Mouse (Mus musculus): ENCODE measurements around the gene Dlg5. TPM values are rescaled to one million over a fixed set of nuclear protein-coding genes. Genes with fewer than 3 reads are reported as not detected.
A peak's percentile ranks its signal among the peaks of the same experiment; 100 is the strongest.

Gene Dlg5
- polyA plus RNA-seq, 1 experiment from 2014 or later, result 12.3 TPM

GRCm38 (mm10) chr14:24222759-24223158 is 23.0 kb downstream of the Dlg5 start:
- Histone ChIP-seq H3K9ac (ENCODE audit: low read length) (no peak overlapping the region), H3K27me3 (ENCODE audit: control insufficient read depth, insufficient read depth, low read length) (no peaks in the 10 kb centered on the region), H3K27ac (ENCODE audit: low read length) (no peak overlapping the region), H3K9me3 (replicated peaks; ENCODE audit: control insufficient read depth, low read length) (no peaks in the 10 kb centered on the region), H3K36me3 (ENCODE audit: control insufficient read depth, insufficient read depth, low read length) (no peaks in the 10 kb centered on the region), H3K4me2 (ENCODE audit: low read depth, low read length) (no peak overlapping the region), H3K4me3 (replicated peaks; ENCODE audit: low read length) (no peak overlapping the region), H3K4me1 (ENCODE audit: control insufficient read depth, insufficient read depth, low read length) (0 out of 2 replicates have a peak, but pooled peaks cover under 1% of the 10 kb centered on the region)
- no peak for ATAC-seq (ENCODE audit: insufficient read depth, low FRiP score)
- 34% methylated on average over 3 of the region's 3 CpGs for WGBS

DNA sequence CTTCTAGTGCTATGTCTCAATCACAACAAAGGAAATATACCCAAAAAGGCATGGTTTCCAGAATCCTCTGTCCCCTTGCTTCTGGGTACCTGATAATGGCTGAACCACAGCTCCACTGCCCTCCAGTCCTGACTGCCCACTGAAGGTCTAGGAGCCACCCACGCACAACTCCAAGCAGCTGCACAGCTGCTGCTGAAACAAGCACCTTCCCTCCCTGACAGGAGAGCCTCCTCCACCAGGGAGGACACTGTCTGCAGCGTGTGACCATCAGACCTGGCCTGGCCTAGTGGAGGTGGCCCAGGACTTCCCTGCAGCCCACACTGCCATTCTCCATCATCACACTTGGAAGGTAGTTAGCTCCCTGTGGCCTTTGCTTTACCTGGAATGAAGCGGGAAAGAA is 23.4 kb downstream of the Dlg5 start:
- Histone ChIP-seq H3K27me3 (ENCODE audit: control insufficient read depth, insufficient read depth, low read length) (no peaks in the 10 kb centered on the region), H3K4me1 (ENCODE audit: control insufficient read depth, insufficient read depth, low read length) (0 out of 2 replicates have a peak, but pooled peaks cover 3% of the 10 kb centered on the region), H3K36me3 (ENCODE audit: control insufficient read depth, insufficient read depth, low read length) (no peaks in the 10 kb centered on the region), H3K4me2 (ENCODE audit: low read depth, low read length) (no peak overlapping the region), H3K9ac (ENCODE audit: low read length) (no peak overlapping the region), H3K27ac (ENCODE audit: low read length) (no peak overlapping the region), H3K9me3 (replicated peaks; ENCODE audit: control insufficient read depth, low read length) (no peaks in the 10 kb centered on the region), H3K4me3 (replicated peaks; ENCODE audit: low read length) (no peak overlapping the region)
- no peak for ATAC-seq (ENCODE audit: insufficient read depth, low FRiP score)
- WGBS, result 77% methylated on average over 3 of the region's 3 CpGs

GRCm38 (mm10) chr14:24217362-24217722 is 28.4 kb downstream of the Dlg5 start:
- ATAC-seq (ENCODE audit: insufficient read depth, low FRiP score), result no peak
- Histone ChIP-seq H3K27ac (ENCODE audit: low read length) (no peak overlapping the region), H3K4me3 (replicated peaks; ENCODE audit: low read length) (no peak overlapping the region), H3K27me3 (ENCODE audit: control insufficient read depth, insufficient read depth, low read length) (no peaks in the 10 kb centered on the region), H3K9ac (ENCODE audit: low read length) (no peak overlapping the region), H3K9me3 (replicated peaks; ENCODE audit: control insufficient read depth, low read length) (no peaks in the 10 kb centered on the region), H3K36me3 (ENCODE audit: control insufficient read depth, insufficient read depth, low read length) (no peaks in the 10 kb centered on the region), H3K4me1 (ENCODE audit: control insufficient read depth, insufficient read depth, low read length) (peaks cover 33% of the 10 kb centered on the region), H3K4me2 (ENCODE audit: low read depth, low read length) (no peak overlapping the region)
- WGBS, result 49% methylated on average over 8 of the region's 8 CpGs

- H3K9ac ChIP-seq (ENCODE audit: low read length), result no peak overlapping the region
- peaks cover 35% of the 10 kb centered on the region for H3K4me1 ChIP-seq (ENCODE audit: control insufficient read depth, insufficient read depth, low read length)
- H3K27ac ChIP-seq (ENCODE audit: low read length), result no peak overlapping the region
- no peak overlapping the region for H3K4me2 ChIP-seq (ENCODE audit: low read depth, low read length)
- H3K27me3 ChIP-seq (ENCODE audit: control insufficient read depth, insufficient read depth, low read length), result no peaks in the 10 kb centered on the region
- no peaks in the 10 kb centered on the region for H3K9me3 ChIP-seq (replicated peaks; ENCODE audit: control insufficient read depth, low read length)
- H3K4me3 ChIP-seq (replicated peaks; ENCODE audit: low read length), result no peak overlapping the region
- WGBS, result 39% methylated on average over 11 of the region's 11 CpGs
- no peaks in the 10 kb centered on the region for H3K36me3 ChIP-seq (ENCODE audit: control insufficient read depth, insufficient read depth, low read length)
- no peak for ATAC-seq (ENCODE audit: insufficient read depth, low FRiP score)
Measured at GRCm38 (mm10) chr14:24216678-24217361, 28.9 kb downstream of the Dlg5 start.

DNA sequence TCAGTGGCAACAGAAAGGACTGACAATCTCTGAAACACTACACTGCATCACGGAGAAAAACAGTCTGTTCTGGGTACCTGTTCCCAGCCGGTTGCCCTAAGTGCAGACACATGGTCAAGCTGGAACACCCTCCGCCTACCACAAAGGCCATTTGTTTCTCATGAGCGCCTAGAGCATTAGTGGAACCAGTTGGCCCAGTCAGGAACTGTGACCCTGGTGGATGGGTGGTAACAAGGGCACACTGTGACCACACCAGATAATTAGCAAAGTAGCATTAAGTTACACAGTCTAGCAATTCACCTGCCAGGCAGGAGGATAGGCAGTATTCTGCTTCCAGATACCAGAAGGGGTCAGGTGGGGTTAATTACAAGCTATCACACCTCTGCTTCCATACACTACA is 29.7 kb downstream of the Dlg5 start:
- H3K4me1 ChIP-seq (ENCODE audit: control insufficient read depth, insufficient read depth, low read length), result peaks cover 36% of the 10 kb centered on the region
- no peak overlapping the region for H3K9ac ChIP-seq (ENCODE audit: low read length)
- no peak overlapping the region for H3K27ac ChIP-seq (ENCODE audit: low read length)
- no peak overlapping the region for H3K4me2 ChIP-seq (ENCODE audit: low read depth, low read length)
- H3K27me3 ChIP-seq (ENCODE audit: control insufficient read depth, insufficient read depth, low read length), result no peaks in the 10 kb centered on the region
- no peaks in the 10 kb centered on the region for H3K9me3 ChIP-seq (replicated peaks; ENCODE audit: control insufficient read depth, low read length)
- no peaks in the 10 kb centered on the region for H3K36me3 ChIP-seq (ENCODE audit: control insufficient read depth, insufficient read depth, low read length)
- WGBS, result 39% methylated on average over 4 of the region's 4 CpGs
- peak; percentile 23; the same call in 1 of the 2 replicates for ATAC-seq (ENCODE audit: insufficient read depth, low FRiP score)
- H3K4me3 ChIP-seq (replicated peaks; ENCODE audit: low read length), result no peak overlapping the region

DNA sequence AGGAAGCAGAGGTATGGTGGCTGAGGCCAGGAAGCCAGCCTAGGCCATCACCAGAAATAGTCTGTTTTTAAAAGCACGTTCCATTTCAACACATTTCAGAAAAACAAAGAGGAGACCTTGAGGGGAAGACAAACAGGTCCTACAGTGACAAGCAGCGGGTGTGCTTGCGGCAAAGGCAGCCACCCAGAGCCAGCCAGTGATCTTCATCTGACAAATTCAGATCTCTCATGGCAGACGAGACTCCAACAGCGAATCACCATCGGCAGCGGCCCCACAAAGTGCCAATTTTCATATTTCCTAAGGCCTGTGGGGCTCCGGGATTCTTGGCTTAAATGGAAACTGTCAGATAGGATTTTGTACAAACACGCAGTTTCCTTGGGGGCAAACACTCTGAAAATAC is 31.3 kb downstream of the Dlg5 start:
- no peak overlapping the region for H3K4me3 ChIP-seq (replicated peaks; ENCODE audit: low read length)
- H3K9ac ChIP-seq (ENCODE audit: low read length), result no peak overlapping the region
- no peaks in the 10 kb centered on the region for H3K27me3 ChIP-seq (ENCODE audit: control insufficient read depth, insufficient read depth, low read length)
- WGBS, result 74% methylated on average over 9 of the region's 9 CpGs
- no peak overlapping the region for H3K4me2 ChIP-seq (ENCODE audit: low read depth, low read length)
- H3K27ac ChIP-seq (ENCODE audit: low read length), result no peak overlapping the region
- no peak for ATAC-seq (ENCODE audit: insufficient read depth, low FRiP score)
- H3K9me3 ChIP-seq (replicated peaks; ENCODE audit: control insufficient read depth, low read length), result no peaks in the 10 kb centered on the region
- peaks cover 37% of the 10 kb centered on the region for H3K4me1 ChIP-seq (ENCODE audit: control insufficient read depth, insufficient read depth, low read length)
- H3K36me3 ChIP-seq (ENCODE audit: control insufficient read depth, insufficient read depth, low read length), result no peaks in the 10 kb centered on the region

GRCm38 (mm10) chr14:24213336-24213735 is 32.4 kb downstream of the Dlg5 start:
- H3K4me1 ChIP-seq (ENCODE audit: control insufficient read depth, insufficient read depth, low read length), result peaks cover 47% of the 10 kb centered on the region

DNA sequence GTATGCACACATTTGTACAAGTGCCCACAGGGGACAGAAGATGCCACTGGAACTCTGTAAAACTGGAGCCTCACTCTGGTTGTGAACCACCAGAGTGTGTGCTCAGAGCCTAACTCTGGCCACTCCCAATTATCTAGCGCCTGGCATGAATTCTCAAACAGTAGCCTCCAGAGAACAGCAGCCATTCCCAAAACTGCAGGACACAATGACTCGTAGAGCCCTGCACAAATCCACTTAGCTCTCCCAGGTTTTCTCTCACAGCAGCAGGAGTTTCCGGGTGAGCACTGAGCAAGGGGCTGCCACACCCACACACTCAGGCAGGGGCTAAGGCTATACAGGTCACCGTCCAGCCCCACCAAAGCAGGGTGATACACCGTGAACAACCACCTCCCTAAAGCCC is 32.9 kb downstream of the Dlg5 start:
- peaks cover 51% of the 10 kb centered on the region for H3K4me1 ChIP-seq (ENCODE audit: control insufficient read depth, insufficient read depth, low read length)
- H3K4me3 ChIP-seq (replicated peaks; ENCODE audit: low read length), result no peak overlapping the region

More at GRCm38 (mm10) chr14:24213336-24213735, 32.4 kb downstream of the Dlg5 start:
- H3K4me3 ChIP-seq (replicated peaks; ENCODE audit: low read length), result no peak overlapping the region
- H3K36me3 ChIP-seq (ENCODE audit: control insufficient read depth, insufficient read depth, low read length), result no peaks in the 10 kb centered on the region
- no peaks in the 10 kb centered on the region for H3K27me3 ChIP-seq (ENCODE audit: control insufficient read depth, insufficient read depth, low read length)
- WGBS, result 62% methylated on average over 2 of the region's 2 CpGs
- peak overlapping the region; percentile 16; the same call in 1 of the 2 replicates for H3K27ac ChIP-seq (ENCODE audit: low read length)
- no peak overlapping the region for H3K4me2 ChIP-seq (ENCODE audit: low read depth, low read length)
- no peak for ATAC-seq (ENCODE audit: insufficient read depth, low FRiP score)
- no peaks in the 10 kb centered on the region for H3K9me3 ChIP-seq (replicated peaks; ENCODE audit: control insufficient read depth, low read length)
- H3K9ac ChIP-seq (ENCODE audit: low read length), result no peak overlapping the region

GRCm38 (mm10) chr14:24207360-24207752 is 38.4 kb downstream of the Dlg5 start:
- no peak overlapping the region for H3K4me3 ChIP-seq (replicated peaks; ENCODE audit: low read length)
- no peaks in the 10 kb centered on the region for H3K9me3 ChIP-seq (replicated peaks; ENCODE audit: control insufficient read depth, low read length)
- peak; percentile 30; the same call in 1 of the 2 replicates for ATAC-seq (ENCODE audit: insufficient read depth, low FRiP score)
- no peaks in the 10 kb centered on the region for H3K36me3 ChIP-seq (ENCODE audit: control insufficient read depth, insufficient read depth, low read length)
- peak overlapping the region; percentile 37 for H3K4me2 ChIP-seq (ENCODE audit: low read depth, low read length)
- 41% methylated on average over 13 of the region's 13 CpGs for WGBS
- H3K9ac ChIP-seq (ENCODE audit: low read length), result no peak overlapping the region; the same call in 1 of the 2 replicates
- H3K27ac ChIP-seq (ENCODE audit: low read length), result peak overlapping the region; percentile 68
- H3K27me3 ChIP-seq (ENCODE audit: control insufficient read depth, insufficient read depth, low read length), result no peaks in the 10 kb centered on the region
- H3K4me1 ChIP-seq (ENCODE audit: control insufficient read depth, insufficient read depth, low read length), result peaks cover 41% of the 10 kb centered on the region

More for the DNA sequence above, 32.9 kb downstream of the Dlg5 start:
- Histone ChIP-seq H3K9ac (ENCODE audit: low read length) (no peak overlapping the region), H3K36me3 (ENCODE audit: control insufficient read depth, insufficient read depth, low read length) (no peaks in the 10 kb centered on the region), H3K9me3 (replicated peaks; ENCODE audit: control insufficient read depth, low read length) (no peaks in the 10 kb centered on the region), H3K27me3 (ENCODE audit: control insufficient read depth, insufficient read depth, low read length) (no peaks in the 10 kb centered on the region), H3K4me2 (ENCODE audit: low read depth, low read length) (no peak overlapping the region), H3K27ac (ENCODE audit: low read length) (peak overlapping the region; percentile 16; the same call in 1 of the 2 replicates)
- WGBS, result 44% methylated on average over 5 of the region's 5 CpGs
- no peak for ATAC-seq (ENCODE audit: insufficient read depth, low FRiP score)

Measured in stomach, embryonic 16.5 days (tissue).